Mouse (Mus musculus): Measurements from ENCODE around the gene Cox6a2.

GRCm38 (mm10) chr7:128245547-128245946 is 39.4 kb upstream of the Cox6a2 start:
- TF ChIP-seq ZNF384 (IDR thresholded peaks at IDR 0.05; ENCODE audit: low read depth, low read length) = no peak
- TF ChIP-seq CHD2 (IDR thresholded peaks at IDR 0.05; ENCODE audit: low read depth, low read length) = no peak
- no peak for TF ChIP-seq MAFK (IDR thresholded peaks at IDR 0.05; ENCODE audit: insufficient read depth, low read depth, low read length)

All from ES-E14 (cell line).